Mouse (Mus musculus): Measurements from ENCODE around the gene Slfn8. TPM values are rescaled to one million over a fixed set of nuclear protein-coding genes. Genes with fewer than 3 reads are reported as not detected.
A peak's percentile ranks its signal among the peaks of the same experiment; 100 is the strongest.
"Not testable (repeated sequence)": the region's sequence is repeated elsewhere in the genome, so short reads cannot be mapped to it uniquely, and the experiment has no call there.

Slfn8 gene
- total RNA-seq (2021): 1 to 10 TPM in 1 of 2 experiments, under 1 TPM in 1; 0.84 to 1.3 TPM
- long read RNA-seq, experiment 1, partial matches to known transcripts: 0 of 1 reads
- long read RNA-seq, experiment 1, other reads (novel, unspliced or antisense): 0 of 1 reads
- long read RNA-seq, experiment 2: 0 reads

DNA sequence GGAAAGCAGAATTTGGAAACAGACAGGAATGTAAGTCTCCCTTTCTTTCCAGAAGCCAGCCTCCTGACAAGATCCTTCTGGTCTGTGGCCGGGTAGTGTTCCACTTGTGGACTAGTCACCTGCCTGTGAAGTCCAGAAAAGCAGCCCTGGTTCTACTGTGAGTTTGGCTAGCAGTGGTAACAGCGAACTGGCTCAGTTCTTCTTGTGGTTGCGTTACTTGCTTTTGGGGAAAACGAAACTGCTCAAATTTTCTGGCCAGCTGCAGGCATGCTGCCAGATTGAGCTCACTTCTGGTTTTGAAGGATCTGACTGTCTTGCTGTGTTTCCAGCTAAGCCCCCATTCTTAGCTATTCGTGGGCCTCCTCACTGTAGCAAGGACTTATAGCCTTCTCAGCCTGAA is at the start of gene Slfn8:
Slfn8 (minus strand) TSS at position 190 of the 400 bp plus-strand sequence.
- no peak for DNase-seq (ENCODE audit: low spot score in 2 of 2)

DNA sequence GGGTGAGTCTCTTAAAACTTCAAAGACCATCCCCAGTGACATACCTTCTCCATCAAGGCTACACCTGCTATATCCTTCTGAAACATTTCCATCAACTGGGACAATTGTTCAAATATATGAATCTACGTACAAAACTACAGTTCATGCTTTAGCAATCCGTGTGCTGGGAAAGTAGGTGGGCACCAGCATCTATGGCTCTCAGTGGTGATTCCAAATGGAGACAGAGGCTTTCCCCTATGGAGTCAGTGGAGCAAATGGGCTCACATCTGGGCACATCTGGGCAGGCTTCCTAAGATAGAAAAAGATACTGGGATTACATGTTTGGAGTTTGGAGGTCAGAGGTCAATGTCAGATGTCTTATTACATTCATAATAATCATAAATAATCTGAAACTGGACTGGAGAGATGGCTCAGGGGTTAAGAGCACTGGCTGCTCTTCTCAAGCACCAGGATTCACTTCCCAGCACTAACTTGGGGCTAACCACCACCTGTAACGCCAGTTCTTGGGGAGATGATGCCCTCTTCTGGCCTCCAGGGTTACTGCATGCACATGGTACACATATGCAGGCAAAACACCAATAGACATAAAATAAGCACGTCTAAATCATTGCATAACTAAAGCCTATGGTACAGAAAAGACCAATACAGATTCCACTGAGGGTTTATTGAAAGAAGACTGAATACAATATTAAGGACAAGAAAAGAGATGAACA is 47.5 kb upstream of the Slfn8 start:
- DNase-seq (ENCODE audit: low spot score in 2 of 2): no peak

DNA sequence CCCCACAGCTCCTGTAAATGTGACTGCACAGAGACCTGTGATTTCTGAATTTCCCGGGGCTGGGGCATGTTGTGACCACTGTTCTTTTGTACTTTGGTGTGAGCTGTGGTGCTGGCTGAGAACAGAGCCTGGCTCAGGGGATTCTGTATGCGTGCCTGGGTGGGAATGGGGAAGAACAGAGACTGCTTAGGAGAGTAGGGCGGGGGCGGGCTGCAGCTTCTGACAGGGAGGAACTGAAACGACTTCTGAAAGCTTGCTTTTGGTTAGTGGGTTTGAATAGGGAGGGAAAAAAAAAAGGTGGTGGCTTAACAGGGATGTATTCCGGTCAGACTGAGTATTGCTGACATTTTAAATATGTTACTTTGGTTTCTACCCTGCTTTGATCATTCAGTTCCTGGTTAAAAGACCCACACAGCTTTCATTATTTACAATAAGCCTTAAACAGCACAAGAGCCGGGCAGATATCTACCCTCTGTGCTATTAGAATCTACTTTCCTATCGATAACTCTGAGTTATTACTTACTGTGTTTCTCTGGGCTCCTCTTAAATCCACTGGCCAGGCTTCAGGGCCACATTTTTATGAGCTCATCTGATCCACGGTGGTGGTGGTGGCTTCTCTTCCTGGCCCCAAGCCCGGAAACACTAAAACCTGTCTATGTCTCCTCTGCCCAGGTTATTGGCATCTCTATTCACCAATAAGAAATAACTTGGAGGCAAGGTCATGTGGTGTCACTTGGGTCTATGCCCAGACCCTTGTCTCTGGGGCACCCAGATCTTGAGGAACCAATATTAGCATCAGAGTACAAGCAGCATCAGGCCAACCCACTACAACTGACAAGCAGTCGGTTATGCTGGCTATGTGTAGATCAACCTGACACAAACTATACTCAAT is 46.3 kb upstream of the Slfn8 start:
- no peak for DNase-seq (ENCODE audit: low spot score in 2 of 2)

DNA sequence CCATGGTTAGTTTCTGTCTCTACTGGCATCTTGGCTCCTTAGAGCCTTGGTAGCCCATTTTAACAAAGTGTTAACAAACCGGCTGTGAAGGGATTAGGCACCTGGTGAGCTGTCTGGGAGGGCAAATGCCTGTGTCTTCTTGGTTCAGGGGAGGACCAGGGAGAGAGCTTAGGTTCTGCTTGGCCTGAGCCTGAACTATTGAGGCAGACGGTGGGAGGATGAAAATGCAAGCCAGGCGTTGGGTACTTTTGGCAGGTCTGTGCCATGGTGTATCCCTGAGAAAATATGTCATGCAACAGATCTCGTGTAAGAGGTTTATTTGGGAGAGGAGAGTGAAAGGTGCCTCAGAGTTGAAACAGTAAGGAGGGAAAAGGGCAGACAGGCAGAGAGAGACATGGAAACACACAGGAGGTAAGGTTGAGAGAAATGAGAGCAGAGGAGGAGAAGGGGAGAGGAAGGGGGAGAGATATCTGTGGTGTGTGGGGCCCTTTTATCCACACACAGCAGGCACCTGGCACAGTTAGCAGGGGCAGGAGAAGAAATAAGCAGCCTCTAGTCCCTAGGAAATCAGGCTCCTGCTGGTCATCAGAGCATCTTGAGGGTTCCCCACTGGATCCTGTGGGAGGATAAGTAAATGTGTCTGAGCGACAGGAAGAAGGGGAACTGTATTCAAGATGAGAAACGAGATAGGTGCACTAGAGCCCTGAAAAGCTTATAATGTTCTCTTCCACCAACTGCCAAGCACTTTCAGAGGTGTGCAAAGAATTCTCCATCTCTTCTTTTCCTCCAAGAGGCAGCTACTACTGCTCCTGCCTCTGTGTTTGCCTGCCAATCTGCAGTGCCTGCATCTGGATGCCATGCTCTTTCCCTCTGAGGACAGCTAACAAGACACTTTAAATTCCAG is 45.1 kb upstream of the Slfn8 start:
- no peak for DNase-seq (ENCODE audit: low spot score in 2 of 2)

DNA sequence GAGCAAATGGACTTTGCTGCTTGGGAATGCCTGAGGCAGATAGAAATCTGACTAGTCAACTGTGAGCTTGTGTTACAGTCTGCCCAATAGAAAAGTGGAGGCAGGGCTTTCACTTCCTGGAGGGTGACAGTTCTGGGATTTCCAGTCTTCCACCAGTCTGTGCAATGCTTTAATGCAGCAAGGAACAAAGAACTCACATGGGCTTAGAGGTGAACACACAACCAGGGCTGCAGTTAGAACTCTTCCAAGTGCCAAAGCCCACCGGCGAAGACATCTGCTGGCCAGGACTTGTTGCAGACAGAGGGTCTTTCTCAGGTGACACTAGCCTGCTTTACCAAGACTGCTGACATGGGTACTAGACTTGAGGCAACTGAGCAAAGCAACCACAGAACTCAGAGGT is 44.3 kb upstream of the Slfn8 start, which contains the start of gene Slfn2:
Slfn2 (plus strand) TSS at position 167 of the 400 bp plus-strand sequence.
- DNase-seq (ENCODE audit: low spot score in 2 of 2): no peak

DNA sequence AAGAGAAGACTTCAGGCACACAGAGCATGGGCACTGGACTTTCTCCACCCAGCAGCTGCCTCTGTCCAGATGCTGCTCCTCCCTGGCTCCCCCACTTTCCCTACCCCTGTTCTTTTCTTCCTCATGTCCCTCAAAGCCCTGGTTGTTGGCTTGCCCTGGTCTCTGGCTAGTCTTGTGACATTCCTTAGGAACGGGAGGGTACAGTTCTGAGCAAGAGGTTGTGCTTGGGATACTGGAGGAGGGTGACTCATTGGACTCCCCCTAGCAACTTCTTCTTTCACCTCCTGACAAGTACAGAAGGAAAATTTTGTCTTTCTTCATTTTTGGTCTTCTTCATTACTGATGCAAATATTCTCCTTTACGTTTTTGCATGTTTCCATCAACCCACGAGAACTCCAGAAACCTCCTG is 43.3 kb upstream of the Slfn8 start:
- DNase-seq (ENCODE audit: low spot score in 2 of 2): no peak

DNA sequence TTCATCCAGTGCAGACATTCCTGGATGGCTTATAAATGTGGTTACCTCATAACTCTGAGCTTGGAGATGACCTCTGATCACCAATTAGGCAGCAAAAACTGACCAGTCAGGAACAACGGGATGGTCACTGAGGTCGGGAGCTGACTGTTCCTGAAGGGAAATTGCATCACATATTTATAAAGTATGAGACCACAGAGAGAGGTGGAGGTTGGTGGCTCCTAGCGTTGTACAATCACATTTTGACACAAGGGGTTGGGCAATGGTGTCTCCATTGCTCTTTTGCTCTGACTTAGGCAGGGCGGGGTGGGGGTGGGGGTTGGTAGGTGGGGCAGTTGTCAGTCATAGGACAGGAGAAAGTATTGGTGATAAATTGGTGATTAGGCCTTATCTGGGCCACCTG is 42.5 kb upstream of the Slfn8 start:
- peak in 1 of 2 experiments; percentile 1 for DNase-seq (ENCODE audit: low spot score in 2 of 2)

DNA sequence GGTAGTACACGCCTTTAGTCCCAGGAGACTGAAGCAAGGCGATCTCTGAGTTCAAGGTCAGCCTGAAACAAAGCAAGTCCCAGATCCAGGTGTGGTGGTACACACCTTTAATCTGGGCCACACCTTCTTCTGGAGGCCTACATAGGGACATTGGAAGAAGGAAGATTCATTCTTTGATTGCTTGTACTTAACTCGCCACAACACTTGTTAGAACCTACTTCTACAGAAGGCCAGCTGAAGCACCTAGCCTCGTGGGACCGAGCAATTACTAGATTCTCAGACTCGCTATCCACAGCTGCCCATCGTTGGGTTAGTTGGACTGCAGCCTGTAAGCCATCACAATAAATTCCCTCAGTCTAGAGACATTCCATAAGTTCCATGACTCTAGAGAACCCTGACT is 41.2 kb upstream of the Slfn8 start:
- DNase-seq (ENCODE audit: low spot score in 2 of 2): no peak

DNA sequence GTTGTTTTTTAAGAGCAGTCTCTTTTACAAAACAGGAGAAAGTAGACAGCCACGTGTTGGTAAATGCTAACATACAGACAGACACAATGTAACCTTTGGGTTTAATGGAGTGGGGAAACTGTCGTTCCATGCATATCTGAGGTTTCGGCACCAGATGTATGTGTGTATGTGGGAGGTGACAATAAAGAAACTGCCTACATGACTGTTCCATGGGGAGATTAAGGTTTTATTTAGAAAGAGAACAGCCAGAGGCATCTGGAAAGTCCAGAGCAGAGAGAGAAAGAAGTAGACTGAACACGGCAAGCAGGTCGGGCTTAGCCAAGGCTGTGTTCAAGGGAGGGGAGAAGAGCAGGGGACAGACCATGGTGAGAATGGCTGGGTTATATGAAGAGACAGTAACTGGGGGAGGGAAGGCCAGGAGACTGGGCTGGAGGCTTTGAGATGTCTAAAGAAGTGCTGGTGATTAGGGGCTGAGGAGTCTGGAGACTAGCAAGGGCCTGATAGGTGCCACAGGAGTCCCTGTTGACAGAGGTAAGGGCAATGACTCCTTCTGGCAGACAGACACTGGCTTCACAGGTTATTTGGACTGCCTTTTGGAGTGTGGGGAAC is 39.9 kb upstream of the Slfn8 start:
- no peak for DNase-seq (ENCODE audit: low spot score in 2 of 2)

DNA sequence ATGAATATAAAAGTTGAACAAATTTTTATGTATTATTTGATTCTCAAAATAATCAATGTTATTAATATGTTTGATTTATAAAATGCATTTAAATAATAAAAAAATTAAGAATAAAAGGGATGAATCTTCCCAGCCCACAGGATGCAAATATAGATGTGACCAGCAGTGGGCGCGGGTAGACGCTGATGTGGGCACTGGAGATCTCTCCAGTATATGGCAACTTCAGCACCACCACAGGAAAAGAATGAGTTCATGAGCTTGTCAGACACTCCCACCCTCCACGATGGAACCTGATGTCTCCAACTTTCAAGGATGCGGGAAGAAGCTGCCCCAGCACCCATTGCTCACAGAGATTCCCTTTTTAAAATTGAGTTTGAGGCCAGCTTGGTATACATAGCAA is 37.3 kb upstream of the Slfn8 start:
- no peak for DNase-seq (ENCODE audit: low spot score in 2 of 2)

DNA sequence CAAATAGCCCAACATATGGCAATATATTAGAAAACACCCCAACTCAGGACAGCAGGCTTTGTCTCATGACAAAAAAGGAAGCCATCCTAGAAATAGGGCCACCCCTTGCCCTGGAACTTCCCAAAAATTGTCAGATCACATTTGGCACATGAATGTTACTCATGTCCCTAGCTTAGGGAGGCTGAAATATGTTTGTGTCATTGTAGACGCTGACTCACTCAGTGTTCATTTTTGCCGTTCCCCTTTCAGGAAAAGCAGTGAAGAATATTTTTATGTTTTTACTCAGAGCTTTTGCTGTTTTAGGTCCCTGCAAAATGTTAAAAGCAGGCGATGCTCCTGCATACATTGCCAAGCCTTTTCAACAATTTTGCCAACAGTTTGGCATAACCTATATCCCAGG is 25.0 kb upstream of the Slfn8 start:
- no peak for DNase-seq (ENCODE audit: low spot score in 2 of 2)

DNA sequence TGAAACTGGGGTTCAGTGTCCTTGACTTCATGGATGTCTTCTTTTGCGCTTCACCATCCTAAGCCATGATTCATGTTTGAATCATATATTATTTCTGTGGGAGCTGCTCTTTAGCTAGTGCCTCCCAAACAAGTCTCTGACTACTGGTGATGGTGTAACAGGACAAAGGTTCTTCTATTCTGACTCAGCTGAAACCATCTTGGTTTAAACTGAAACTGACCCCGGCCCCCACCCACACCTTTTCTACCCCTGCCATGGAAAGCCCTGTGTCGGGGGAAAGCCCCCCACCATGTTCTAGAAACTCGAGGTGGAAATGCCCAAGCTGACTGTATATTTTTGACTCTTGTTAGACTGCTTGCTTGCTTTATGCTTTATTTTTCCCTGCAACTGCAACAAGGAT is 23.3 kb upstream of the Slfn8 start:
- DNase-seq (ENCODE audit: low spot score in 2 of 2): no peak

DNA sequence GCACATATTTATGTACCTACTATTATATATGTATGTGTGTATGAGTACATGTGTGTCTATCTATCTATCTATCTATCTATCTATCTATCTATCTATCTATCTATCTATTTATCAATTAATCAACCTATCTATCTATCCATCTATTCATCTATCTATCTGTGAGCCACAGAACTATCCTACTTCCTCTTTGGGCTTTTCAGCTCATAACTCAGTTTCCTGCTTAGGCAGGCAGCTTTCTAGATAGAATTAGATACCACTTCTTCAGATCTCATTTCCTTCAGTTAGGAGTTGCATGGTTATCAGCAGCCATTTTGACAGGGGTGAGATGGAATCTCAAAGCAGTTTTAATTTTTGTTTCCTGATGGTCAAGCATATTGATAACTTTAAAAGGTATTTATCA is 20.4 kb upstream of the Slfn8 start:
- DNase-seq (ENCODE audit: low spot score in 2 of 2): no peak

DNA sequence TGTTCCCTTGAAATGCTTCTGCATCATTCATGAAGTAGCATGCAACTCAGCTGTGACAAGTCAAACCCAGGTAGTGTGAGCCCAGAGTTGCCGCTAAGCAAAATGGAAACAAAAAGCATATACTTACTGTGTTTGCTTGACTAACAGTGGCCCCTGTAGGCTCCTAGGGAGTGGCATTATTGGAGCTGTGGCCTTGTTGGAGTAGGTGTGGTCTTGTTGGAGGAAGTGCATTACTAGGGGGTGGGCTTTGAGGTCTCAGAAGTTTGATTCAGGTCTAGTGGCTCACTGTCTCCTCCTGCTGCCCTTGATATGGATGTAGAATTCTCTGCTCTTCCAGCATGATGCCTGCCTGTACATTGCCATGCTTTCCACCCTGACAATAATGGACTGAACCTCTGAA is 19.7 kb upstream of the Slfn8 start:
- DNase-seq (ENCODE audit: low spot score in 2 of 2): no peak

DNA sequence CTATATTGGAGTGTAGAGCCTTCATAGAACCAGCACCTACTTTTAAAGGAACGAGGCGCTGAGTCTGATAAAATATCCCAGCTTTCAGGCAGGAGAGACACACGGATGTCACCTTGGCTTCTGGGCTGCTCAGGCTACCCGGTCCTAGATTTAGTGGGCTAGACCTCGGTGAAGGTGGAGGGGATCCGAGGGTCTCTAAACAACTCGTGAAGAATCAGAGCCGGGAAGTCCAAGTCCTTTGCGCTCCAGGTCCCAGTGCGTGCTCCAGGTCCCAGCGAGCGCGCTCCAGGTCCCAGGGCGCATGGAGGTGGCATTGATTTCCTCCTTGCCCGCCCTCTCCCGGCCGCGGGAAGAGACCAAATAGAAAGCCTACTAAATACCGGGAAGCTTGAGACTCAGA is 19.2 kb upstream of the Slfn8 start:
- DNase-seq (ENCODE audit: low spot score in 2 of 2): no peak

DNA sequence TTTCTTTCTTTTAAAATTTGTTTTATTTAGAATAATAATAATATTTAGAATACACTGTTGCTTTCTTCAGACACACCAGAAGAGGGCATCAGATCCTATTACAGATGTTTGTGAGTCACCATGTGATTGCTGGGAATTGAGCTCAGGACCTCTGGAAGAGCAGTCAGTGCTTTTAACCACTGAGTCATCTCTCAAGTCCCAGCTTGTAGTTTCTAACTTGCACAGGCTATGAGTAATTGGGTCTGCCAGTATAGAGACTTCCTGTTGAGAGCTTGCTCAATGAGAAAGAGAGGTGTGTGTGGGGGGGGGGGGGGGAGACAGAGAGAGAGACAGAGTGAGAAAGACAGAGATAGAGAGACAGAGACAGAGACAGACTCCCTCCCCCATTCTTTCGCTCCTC is 18.5 kb upstream of the Slfn8 start:
- no peak for DNase-seq (ENCODE audit: low spot score in 2 of 2)

DNA sequence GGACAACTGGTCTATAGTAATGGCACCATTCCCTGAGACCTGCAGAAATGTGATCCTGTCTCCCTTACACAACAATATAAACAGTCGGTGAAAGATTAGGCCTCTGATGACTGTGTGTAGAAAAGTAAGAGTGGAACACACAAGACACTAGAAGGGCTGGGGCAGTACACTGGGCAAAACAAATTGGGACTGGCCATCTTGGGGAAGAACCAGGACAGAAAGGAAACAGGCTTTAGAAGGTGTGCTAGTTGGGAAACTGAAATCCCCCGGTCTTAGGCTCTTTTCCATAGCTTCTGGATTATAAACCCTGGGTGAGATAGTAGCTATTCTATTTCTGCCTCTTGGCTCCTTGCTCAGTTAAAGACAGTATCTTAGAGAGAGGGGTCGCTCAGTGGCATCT is 18.1 kb upstream of the Slfn8 start:
- not testable (repeated sequence) for DNase-seq (ENCODE audit: low spot score in 2 of 2)

DNA sequence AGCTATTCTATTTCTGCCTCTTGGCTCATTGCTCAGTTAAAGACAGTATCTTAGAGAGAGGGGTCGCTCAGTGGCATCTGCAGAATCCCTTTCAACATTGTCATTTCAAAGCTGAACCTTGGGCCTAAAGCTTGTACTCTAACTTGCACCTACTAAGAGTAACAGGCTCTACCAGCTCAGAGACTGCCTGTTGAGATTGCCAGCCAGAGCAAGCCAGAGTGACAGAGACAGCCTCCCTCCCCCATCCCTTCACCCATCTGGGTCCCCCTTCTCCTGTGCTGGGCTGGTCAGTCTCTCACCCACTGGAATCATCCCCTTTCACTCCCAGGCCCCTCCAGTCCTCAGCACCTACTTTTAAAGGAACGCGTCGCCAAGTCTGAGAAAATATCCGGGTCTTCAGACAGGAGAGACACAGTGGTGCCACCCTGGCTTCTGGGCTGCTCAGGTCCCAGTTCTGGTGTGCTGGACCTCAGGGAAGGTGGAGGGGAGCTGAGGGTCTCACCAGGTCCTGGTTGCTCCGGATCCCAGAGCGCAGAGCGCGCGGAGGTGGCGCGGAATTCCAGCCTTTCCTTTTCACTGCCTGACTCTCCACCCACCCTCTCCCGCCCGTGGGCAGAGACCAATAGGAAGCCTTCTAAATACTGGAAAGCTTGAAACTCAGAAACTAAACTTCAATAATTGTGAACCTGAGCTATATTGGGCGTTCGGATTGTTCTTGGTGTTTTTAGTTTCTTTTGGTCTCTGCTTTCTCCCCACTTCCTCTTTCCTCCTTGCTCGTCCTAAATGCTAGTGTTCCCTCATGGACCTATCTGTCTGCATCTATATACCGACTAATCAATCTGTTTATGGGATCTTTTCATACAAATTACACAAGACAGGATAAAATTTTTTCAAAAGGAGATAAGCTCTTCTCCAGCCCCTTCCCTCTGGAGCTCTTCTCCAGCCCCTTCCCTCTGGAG is 770 bp downstream of the Slfn8 start:
- not testable (repeated sequence) for DNase-seq (ENCODE audit: low spot score in 2 of 2)

DNA sequence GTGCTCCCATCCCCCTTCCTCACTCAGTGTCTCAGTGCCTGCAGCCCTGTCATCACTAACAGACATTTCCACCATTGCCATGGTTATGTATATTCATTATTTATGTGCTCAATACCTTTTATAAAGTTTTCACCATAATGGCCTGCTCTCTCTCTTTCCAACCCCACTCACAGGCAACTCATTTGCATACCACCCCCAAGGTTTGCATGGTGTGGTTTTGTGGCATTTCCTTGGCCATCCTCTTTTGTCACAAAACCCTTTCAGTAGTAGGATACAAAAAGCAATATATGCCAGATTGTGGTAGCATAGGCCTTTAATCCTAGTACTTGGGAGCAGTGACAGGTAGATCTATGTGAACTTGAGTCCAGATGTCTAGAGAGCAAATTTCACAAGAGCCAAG is 4.5 kb downstream of the Slfn8 start:
- no peak for DNase-seq (ENCODE audit: low spot score in 2 of 2)

DNA sequence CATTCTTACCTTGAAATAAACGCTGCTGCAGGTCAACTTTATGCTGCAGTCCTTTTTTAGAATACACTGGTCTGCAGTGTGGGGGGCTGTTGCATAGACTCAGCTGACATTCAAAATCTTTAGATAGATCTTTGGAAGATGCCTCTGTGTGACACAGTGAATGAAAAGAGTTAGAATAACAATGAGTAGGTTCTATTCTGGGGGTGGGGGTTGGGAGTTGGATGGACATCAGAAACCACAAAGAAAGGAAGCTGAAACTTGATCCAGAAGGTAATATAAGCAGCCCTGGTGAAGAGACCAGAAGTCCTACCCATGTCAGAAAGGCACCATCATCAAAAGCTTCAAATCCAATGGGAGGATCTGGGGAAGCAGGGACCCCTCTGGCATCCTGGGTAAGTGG is 7.3 kb downstream of the Slfn8 start:
- DNase-seq (ENCODE audit: low spot score in 2 of 2): no peak

Measured in adrenal gland, postnatal 4 days (tissue).